In genomic region chr1:40795508-40795907, GRCm38 (mm10) we compare ENCODE assay signal across 29 mouse cellular contexts. TPM values are rescaled to one million over a fixed set of nuclear protein-coding genes. Genes with fewer than 3 reads are reported as not detected.
"Had no signal": no experiment of that assay in that cellular context is flagged by ENCODE, and none has a peak within 500 bp of the region (broad histone marks: within the 10 kb centered on the region; RNA-seq: fewer than 3 reads in every experiment).

No protein-coding gene starts in this region.

- DNase-seq: cerebellum, adult 2 months; cerebellum, adult 8-10 months; cerebellum, adult 9-10 months; cerebellum, adult 9-11 months; cerebellum, postnatal 10 days; cerebellum, postnatal 14 days; cerebellum, postnatal 25 days; cerebellum, postnatal 36 days; embryo, embryonic 11 days; forebrain, postnatal 0 days; gastrocnemius, adult 2 months; gastrocnemius, postnatal 10 days; gastrocnemius, postnatal 14 days; gastrocnemius, postnatal 25 days; gastrocnemius, postnatal 36 days; heart, adult 18-20 months; heart, adult 2 months had no signal

- H3K4me3 ChIP-seq: embryonic facial prominence, embryonic 10.5 days; embryonic facial prominence, embryonic 12.5 days; embryonic facial prominence, embryonic 13.5 days; embryonic facial prominence, embryonic 15.5 days; erythroblast, embryonic 14.5 days; forebrain, embryonic 10.5 days; forebrain, embryonic 12.5 days; forebrain, embryonic 13.5 days; forebrain, embryonic 15.5 days; gastrocnemius, adult 2 months; heart, adult 2 months had no signal

- H3K4me1 ChIP-seq: embryonic facial prominence, embryonic 12.5 days; embryonic facial prominence, embryonic 15.5 days had no signal

- H3K27ac ChIP-seq: embryonic facial prominence, embryonic 10.5 days; embryonic facial prominence, embryonic 12.5 days; embryonic facial prominence, embryonic 13.5 days; embryonic facial prominence, embryonic 15.5 days; forebrain, embryonic 10.5 days; forebrain, embryonic 12.5 days; forebrain, embryonic 13.5 days; forebrain, embryonic 15.5 days; gastrocnemius, adult 2 months; heart, adult 2 months had no signal

- H3K27me3 ChIP-seq: embryonic facial prominence, embryonic 12.5 days; embryonic facial prominence, embryonic 13.5 days; embryonic facial prominence, embryonic 15.5 days; forebrain, embryonic 12.5 days; forebrain, embryonic 13.5 days; forebrain, embryonic 15.5 days had no signal

- H3K36me3 ChIP-seq: embryonic facial prominence, embryonic 10.5 days; embryonic facial prominence, embryonic 12.5 days; embryonic facial prominence, embryonic 13.5 days; embryonic facial prominence, embryonic 15.5 days; forebrain, embryonic 10.5 days; forebrain, embryonic 12.5 days; forebrain, embryonic 15.5 days had no signal

RNA-seq across cellular contexts. Expression of gene Tmem182, which starts 9.9 kb away (rescaled TPM):
- polyA plus RNA-seq: embryonic facial prominence, embryonic 10.5 days; erythroblast, embryonic 14.5 days; forebrain, embryonic 10.5 days; forebrain, embryonic 11.5 days; forebrain, embryonic 14.5 days; forebrain, embryonic 16.5 days had no signal
